Comparison of ENCODE assay signal across 10 mouse cellular contexts in the genomic region with DNA sequence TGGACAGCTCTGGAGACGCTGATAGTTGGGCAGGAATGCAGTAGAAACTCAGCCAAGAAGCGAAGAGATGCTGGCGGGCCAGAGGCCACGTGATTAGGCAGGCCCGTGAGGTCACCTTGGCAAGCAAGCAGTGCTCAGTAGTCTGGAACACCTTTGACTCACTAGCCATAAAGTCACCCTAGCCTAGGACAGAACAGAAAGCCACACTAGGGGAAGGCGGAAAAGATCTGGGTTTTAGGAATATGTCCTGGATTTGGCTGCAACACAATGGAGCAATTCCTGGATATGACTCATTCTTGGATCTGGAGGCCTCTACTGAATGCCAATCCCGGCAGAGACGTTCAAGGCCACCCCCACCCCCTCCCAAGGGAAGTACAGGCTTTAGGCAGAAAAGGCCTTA. TPM values are rescaled to one million over a fixed set of nuclear protein-coding genes. Genes with fewer than 3 reads are reported as not detected.
DNase-seq lines count a peak whose midpoint lies in the region; ATAC-seq and TF ChIP-seq lines count a peak whose summit lies in the region.
"Had no signal": no experiment of that assay in that cellular context is flagged by ENCODE, and none has a peak within 500 bp of the region (broad histone marks: within the 10 kb centered on the region; RNA-seq: fewer than 3 reads in every experiment).

No protein-coding gene starts in this region.

- H3K9ac ChIP-seq in heart, embryonic 12.5 days: no peak overlapping the region
- no peak overlapping the region for H3K9ac ChIP-seq in hindbrain, embryonic 11.5 days (ENCODE audit: low read depth, low read length)
- H3K9ac ChIP-seq in midbrain, postnatal 0 days (replicated peaks; ENCODE audit: low read length, poor library complexity, severe bottlenecking): no peak overlapping the region

- H3K4me3 ChIP-seq in brown adipose tissue, adult 24 weeks (ENCODE audit: insufficient read depth, low read depth, low read length): no peak overlapping the region
- no peak overlapping the region for H3K4me3 ChIP-seq in heart, embryonic 12.5 days
- H3K4me3 ChIP-seq in lung, adult 2 months (replicated peaks; ENCODE audit: extremely low read depth, low read depth, low read length): peak overlapping the region; percentile 15
- H3K4me3 ChIP-seq in hindbrain, embryonic 11.5 days (ENCODE audit: low read depth, low read length): no peak overlapping the region
- no peak overlapping the region for H3K4me3 ChIP-seq in midbrain, postnatal 0 days (ENCODE audit: low read depth, low read length)

- H3K27me3 ChIP-seq in heart, embryonic 12.5 days (replicated peaks): no peaks in the 10 kb centered on the region
- no peaks in the 10 kb centered on the region for H3K27me3 ChIP-seq in hindbrain, embryonic 11.5 days (ENCODE audit: control insufficient read depth, insufficient read depth, low read length)
- no peaks in the 10 kb centered on the region for H3K27me3 ChIP-seq in midbrain, postnatal 0 days (ENCODE audit: insufficient read depth, low read length)

- H3K4me2 ChIP-seq in heart, embryonic 12.5 days: no peak overlapping the region
- H3K4me2 ChIP-seq in hindbrain, embryonic 11.5 days (replicated peaks; ENCODE audit: low read depth, low read length): no peak overlapping the region
- H3K4me2 ChIP-seq in midbrain, postnatal 0 days (ENCODE audit: low read depth, low read length, poor library complexity, severe bottlenecking): no peak overlapping the region

- no peaks in the 10 kb centered on the region for H3K36me3 ChIP-seq in heart, embryonic 12.5 days
- no peaks in the 10 kb centered on the region for H3K36me3 ChIP-seq in hindbrain, embryonic 11.5 days (ENCODE audit: control insufficient read depth, insufficient read depth, low read length)
- no peaks in the 10 kb centered on the region for H3K36me3 ChIP-seq in midbrain, postnatal 0 days (ENCODE audit: insufficient read depth, low read length)

- peaks cover 3% of the 10 kb centered on the region; the same call in 1 of the 2 replicates for H3K9me3 ChIP-seq in heart, embryonic 12.5 days (replicated peaks)
- no peaks in the 10 kb centered on the region for H3K9me3 ChIP-seq in hindbrain, embryonic 11.5 days (ENCODE audit: control insufficient read depth, low read length)
- no peaks in the 10 kb centered on the region for H3K9me3 ChIP-seq in midbrain, postnatal 0 days (ENCODE audit: low read length)

- TF ChIP-seq CTCF in lung, adult 2 months (IDR thresholded peaks at IDR 0.05; ENCODE audit: insufficient read depth, low read length): no peak
- no peak for TF ChIP-seq CTCF in midbrain, postnatal 0 days (IDR thresholded peaks at IDR 0.05)

- WGBS in heart, embryonic 12.5 days: 56% methylated on average over 8 of the region's 8 CpGs
- WGBS in lung, adult 2 months: 22% methylated on average over 8 of the region's 8 CpGs
- 84% methylated on average over 8 of the region's 8 CpGs for WGBS in hindbrain, embryonic 11.5 days
- WGBS in midbrain, postnatal 0 days: 79% methylated on average over 8 of the region's 8 CpGs

- ATAC-seq in heart, embryonic 12.5 days (ENCODE audit: insufficient number of reproducible peaks, low FRiP score): 0 out of 2 replicates have a peak, but pooled peaks have one; percentile 5
- no peak for ATAC-seq in hindbrain, embryonic 11.5 days (ENCODE audit: low FRiP score)
- no peak for ATAC-seq in midbrain, postnatal 0 days (ENCODE audit: low FRiP score)

- no peak for TF ChIP-seq POLR2A in lung, adult 2 months (IDR thresholded peaks at IDR 0.05; ENCODE audit: borderline replicate concordance, extremely low read depth, low read depth, low read length)

- peaks cover 16% of the 10 kb centered on the region for H3K4me1 ChIP-seq in brown adipose tissue, adult 24 weeks (ENCODE audit: control insufficient read depth, insufficient read depth, insufficient read length, low read length)
- H3K4me1 ChIP-seq in heart, embryonic 12.5 days (replicated peaks): peaks cover 23% of the 10 kb centered on the region
- peaks cover 9% of the 10 kb centered on the region for H3K4me1 ChIP-seq in lung, adult 2 months (ENCODE audit: control insufficient read depth, insufficient read depth, low read length)
- H3K4me1 ChIP-seq in hindbrain, embryonic 11.5 days (replicated peaks; ENCODE audit: control insufficient read depth, insufficient read depth, low read length): 0 out of 2 replicates have a peak, but pooled peaks cover under 1% of the 10 kb centered on the region
- H3K4me1 ChIP-seq in midbrain, postnatal 0 days (ENCODE audit: insufficient read depth, low read length): peaks cover 5% of the 10 kb centered on the region

- DNase-seq in adrenal gland, adult (ENCODE audit: inconsistent age in 2 of 2, low spot score in 1 of 2): peak; percentile 78 to 91
- no peak for DNase-seq in adrenal gland, postnatal 4 days (ENCODE audit: low spot score in 2 of 2)
- peak; percentile 33 for DNase-seq in lung, adult 2 months
- DNase-seq in hindbrain, embryonic 11.5 days (ENCODE audit: low spot score): no peak
- DNase-seq in midbrain, postnatal 0 days (ENCODE audit: low spot score): no peak
- no peak for DNase-seq in layer of hippocampus, postnatal 36 days

- peak overlapping the region; percentile 99 for H3K27ac ChIP-seq in brown adipose tissue, adult 24 weeks (replicated peaks; ENCODE audit: low read depth, low read length)
- H3K27ac ChIP-seq in heart, embryonic 12.5 days (ENCODE audit: poor library complexity, severe bottlenecking): peak overlapping the region; percentile 57
- no peak overlapping the region for H3K27ac ChIP-seq in hindbrain, embryonic 11.5 days (ENCODE audit: low read depth, low read length)
- H3K27ac ChIP-seq in midbrain, postnatal 0 days (ENCODE audit: low read depth, low read length): no peak overlapping the region
- H3K27ac ChIP-seq: macrophage had no signal

RNA-seq across cellular contexts. Expression of gene Arsa, which starts 3.4 kb away (rescaled TPM):
- 10 to 100 TPM; 24.4 to 25.0 TPM for total RNA-seq in adrenal gland, postnatal 4 days (2021)
- 17.2 and 24.2 TPM in 2 replicates for polyA plus RNA-seq in brown adipose tissue, adult 24 weeks (2012; ENCODE audit: insufficient read depth, insufficient read length, missing spikeins)
- 14.9 and 15.0 TPM in 2 replicates for polyA plus RNA-seq in heart, embryonic 12.5 days (2016; fragmentation: Nextera tagmentation; extraction: Ambion mirVana)
- polyA plus RNA-seq in lung, adult 2 months (2012; rRNA removed): 57.7 and 62.4 TPM in 2 replicates
- 10.0 and 10.4 TPM in 2 replicates for polyA plus RNA-seq in hindbrain, embryonic 11.5 days (2014; fragmentation: Nextera tagmentation; extraction: Ambion mirVana)
- 31.0 and 34.0 TPM in 2 replicates for total RNA-seq in midbrain, postnatal 0 days (2014; rRNA removed)
- polyA plus RNA-seq in midbrain, postnatal 0 days (2015; fragmentation: Nextera tagmentation; extraction: Ambion mirVana): 32.4 and 37.1 TPM in 2 replicates
- 10 to 100 TPM; 28.6 to 30.6 TPM for total RNA-seq in layer of hippocampus, postnatal 36 days (2021)

RNA-seq across cellular contexts. Expression of gene Shank3, which starts 18.8 kb away (rescaled TPM):
- 10 to 100 TPM; 58.7 to 66.0 TPM for total RNA-seq in adrenal gland, postnatal 4 days (2021)
- polyA plus RNA-seq in brown adipose tissue, adult 24 weeks (2012; ENCODE audit: insufficient read depth, insufficient read length, missing spikeins): 6.8 and 15.5 TPM in 2 replicates
- 2.9 and 3.0 TPM in 2 replicates for polyA plus RNA-seq in heart, embryonic 12.5 days (2016; fragmentation: Nextera tagmentation; extraction: Ambion mirVana)
- 103 and 141 TPM in 2 replicates for polyA plus RNA-seq in lung, adult 2 months (2012; rRNA removed)
- 2.8 and 3.5 TPM in 2 replicates for polyA plus RNA-seq in hindbrain, embryonic 11.5 days (2014; fragmentation: Nextera tagmentation; extraction: Ambion mirVana)
- 61.5 and 63.2 TPM in 2 replicates for total RNA-seq in midbrain, postnatal 0 days (2014; rRNA removed)
- 8.1 and 12.6 TPM in 2 replicates for polyA plus RNA-seq in midbrain, postnatal 0 days (2015; fragmentation: Nextera tagmentation; extraction: Ambion mirVana)
- total RNA-seq in layer of hippocampus, postnatal 36 days (2021): 100 to 1,000 TPM; 244 to 255 TPM
- polyA plus RNA-seq: macrophage had no signal

RNA-seq across cellular contexts. Expression of gene Mapk8ip2, which starts 26.9 kb away (rescaled TPM):
- 10 to 100 TPM; 20.4 to 22.1 TPM for total RNA-seq in adrenal gland, postnatal 4 days (2021)
- not detected in 2 replicates for polyA plus RNA-seq in brown adipose tissue, adult 24 weeks (2012; ENCODE audit: insufficient read depth, insufficient read length, missing spikeins)
- 0.36 and 0.49 TPM in 2 replicates for polyA plus RNA-seq in heart, embryonic 12.5 days (2016; fragmentation: Nextera tagmentation; extraction: Ambion mirVana)
- 0.10 and 0.11 TPM in 2 replicates for polyA plus RNA-seq in lung, adult 2 months (2012; rRNA removed)
- polyA plus RNA-seq in hindbrain, embryonic 11.5 days (2014; fragmentation: Nextera tagmentation; extraction: Ambion mirVana): 22.4 and 24.1 TPM in 2 replicates
- total RNA-seq in midbrain, postnatal 0 days (2014; rRNA removed): 100 and 110 TPM in 2 replicates
- 68.0 and 68.8 TPM in 2 replicates for polyA plus RNA-seq in midbrain, postnatal 0 days (2015; fragmentation: Nextera tagmentation; extraction: Ambion mirVana)
- total RNA-seq in layer of hippocampus, postnatal 36 days (2021): 100 to 1,000 TPM; 248 to 284 TPM
- polyA plus RNA-seq: macrophage had no signal

RNA-seq across cellular contexts. Expression of gene Chkb, which starts 50.9 kb away (rescaled TPM):
- 10 to 100 TPM; 87.1 to 87.7 TPM for total RNA-seq in adrenal gland, postnatal 4 days (2021)
- polyA plus RNA-seq in brown adipose tissue, adult 24 weeks (2012; ENCODE audit: insufficient read depth, insufficient read length, missing spikeins): 151 and 203 TPM in 2 replicates
- 59.6 and 67.0 TPM in 2 replicates for polyA plus RNA-seq in heart, embryonic 12.5 days (2016; fragmentation: Nextera tagmentation; extraction: Ambion mirVana)
- 51.3 and 67.1 TPM in 2 replicates for polyA plus RNA-seq in lung, adult 2 months (2012; rRNA removed)
- polyA plus RNA-seq in hindbrain, embryonic 11.5 days (2014; fragmentation: Nextera tagmentation; extraction: Ambion mirVana): 54.7 and 63.4 TPM in 2 replicates
- total RNA-seq in midbrain, postnatal 0 days (2014; rRNA removed): 65.3 and 66.2 TPM in 2 replicates
- 101 and 103 TPM in 2 replicates for polyA plus RNA-seq in midbrain, postnatal 0 days (2015; fragmentation: Nextera tagmentation; extraction: Ambion mirVana)
- 10 to 100 TPM; 37.5 to 43.0 TPM for total RNA-seq in layer of hippocampus, postnatal 36 days (2021)

RNA-seq across cellular contexts. Expression of gene Gm44502, which starts 51.1 kb away (rescaled TPM):
- total RNA-seq in adrenal gland, postnatal 4 days (2021): 1 to 10 TPM in 1 of 2 experiments, under 1 TPM in 1; 0.84 to 1.9 TPM
- 2.1 and 11.4 TPM in 2 replicates for polyA plus RNA-seq in brown adipose tissue, adult 24 weeks (2012; ENCODE audit: insufficient read depth, insufficient read length, missing spikeins)
- 0.59 and 0.68 TPM in 2 replicates for polyA plus RNA-seq in heart, embryonic 12.5 days (2016; fragmentation: Nextera tagmentation; extraction: Ambion mirVana)
- polyA plus RNA-seq in lung, adult 2 months (2012; rRNA removed): 4.4 TPM in 1 of 2 replicates, not detected in the other
- polyA plus RNA-seq in hindbrain, embryonic 11.5 days (2014; fragmentation: Nextera tagmentation; extraction: Ambion mirVana): not detected in 2 replicates
- total RNA-seq in midbrain, postnatal 0 days (2014; rRNA removed): 0.85 and 0.93 TPM in 2 replicates
- polyA plus RNA-seq in midbrain, postnatal 0 days (2015; fragmentation: Nextera tagmentation; extraction: Ambion mirVana): not detected in 2 replicates
- total RNA-seq in layer of hippocampus, postnatal 36 days (2021): under 1 TPM in 1 of 2 experiments, not detected in 1; 0.30 TPM
- polyA plus RNA-seq: embryonic facial prominence, embryonic 11.5 days; macrophage had no signal

Comparison
In these comparisons a context has a peak if more than half of its experiments do, and no peak if none do; other contexts are left out.
1. DNase-seq: peak in adrenal gland, adult (2 of 2) and lung, adult 2 months (single experiment); none in adrenal gland, postnatal 4 days (0 of 2), hindbrain, embryonic 11.5 days (single experiment), midbrain, postnatal 0 days (single experiment) and layer of hippocampus, postnatal 36 days (0 of 2).
2. H3K27ac ChIP-seq: peak in brown adipose tissue, adult 24 weeks (single experiment) and heart, embryonic 12.5 days (single experiment); none in hindbrain, embryonic 11.5 days (single experiment) and midbrain, postnatal 0 days (single experiment).
3. RNA of gene Mapk8ip2, which starts 26.9 kb away (polyA plus RNA-seq): 68.0 to 68.8 TPM in midbrain, postnatal 0 days and 22.4 to 24.1 TPM in hindbrain, embryonic 11.5 days; 0.36 to 0.49 TPM in heart, embryonic 12.5 days, 0.10 to 0.11 TPM in lung, adult 2 months and not detected in brown adipose tissue, adult 24 weeks; every median in the first group is over 10 times any median in the second.